Mouse (Mus musculus) ES-Bruce4 (cell line): ENCODE measurements at regions not wholly inside any gene's neighbourhood (a gene's known extent, or its start where the extent isn't known, plus 50 kb on each side); places are given as distances from the start of the nearest gene placed in this dataset.

Source experiments
- H3K27ac ChIP-seq: 2 replicates; pipeline ENCODE4 v1.5.1; 2012; ENCODE audit warnings: low read length, inconsistent platforms; ENCODE audit not compliant: insufficient read depth
- H3K27me3 ChIP-seq: 2 replicates; pipeline ENCODE4 v1.6.1; 2012; ENCODE audit warnings: mild to moderate bottlenecking, low read length, inconsistent platforms; ENCODE audit not compliant: control insufficient read depth, poor library complexity, insufficient read depth, severe bottlenecking
- H3K36me3 ChIP-seq: 2 replicates; pipeline ENCODE4 v1.6.1; 2012; ENCODE audit warnings: inconsistent platforms, mild to moderate bottlenecking, low read length, moderate library complexity; ENCODE audit not compliant: control insufficient read depth, poor library complexity, insufficient read depth, severe bottlenecking
- H3K4me1 ChIP-seq: one replicate; pipeline ENCODE4 v1.8.1; 2011; ENCODE audit warnings: low read length; ENCODE audit not compliant: control insufficient read depth, insufficient read depth
- H3K4me3 ChIP-seq: 2 replicates; pipeline ENCODE4 v1.5.1; 2011; ENCODE audit warnings: low read depth, mild to moderate bottlenecking, low read length
- H3K9ac ChIP-seq: 2 replicates; pipeline ENCODE4 v1.6.1; 2012; ENCODE audit warnings: low read depth, mild to moderate bottlenecking, inconsistent platforms; ENCODE audit not compliant: poor library complexity, severe bottlenecking
- H3K9me3 ChIP-seq: replicated peaks from 2 replicates; pipeline ENCODE4 v1.6.1; 2012; ENCODE audit warnings: mild to moderate bottlenecking, low read length, inconsistent platforms; ENCODE audit not compliant: control insufficient read depth, poor library complexity, insufficient read depth, severe bottlenecking
- CTCF ChIP-seq: IDR thresholded peaks from one replicate; pipeline ENCODE4 v1.8.1; 2011; ENCODE audit warnings: low read depth, low read length
- EP300 ChIP-seq: IDR thresholded peaks from 2 replicates; pipeline ENCODE4 v1.6.1; 2011; ENCODE audit warnings: low read depth, low read length; ENCODE audit not compliant: insufficient read depth
- POLR2A ChIP-seq: IDR thresholded peaks from one replicate; pipeline ENCODE4 v1.8.1; 2011; ENCODE audit warnings: low read length; ENCODE audit not compliant: insufficient read depth

DNA sequence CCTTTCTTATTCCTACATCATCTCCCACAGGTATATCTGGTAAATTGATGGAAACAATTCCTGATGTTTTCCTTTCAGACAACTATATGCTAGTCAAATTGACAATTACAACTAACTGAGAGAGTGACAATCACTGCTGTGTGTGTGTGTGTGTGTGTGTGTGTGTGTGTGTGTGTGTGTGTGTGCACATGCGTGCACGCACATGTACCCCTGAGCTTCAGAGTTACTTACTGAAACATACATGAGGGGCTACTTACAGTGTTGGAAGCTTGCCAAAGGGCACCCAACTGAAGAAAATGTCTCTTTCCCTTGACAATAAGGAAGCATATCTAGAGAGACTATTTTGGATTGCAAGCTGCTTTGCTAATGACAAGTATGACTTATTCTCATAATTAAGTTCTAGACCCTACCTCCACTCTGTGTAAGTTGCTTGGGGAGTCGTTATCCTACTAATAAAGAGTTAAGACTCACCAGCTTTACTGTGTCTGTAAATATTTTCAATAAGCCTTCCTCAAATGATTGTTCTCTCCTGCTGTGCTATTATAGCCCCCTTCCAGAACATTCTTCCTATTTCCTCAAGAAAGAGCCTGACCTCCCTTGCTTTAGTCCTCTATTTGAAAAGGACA, 87.7 kb upstream of the Ogfrl1 start:
- TF ChIP-seq CTCF (no peak), EP300 (no peak), POLR2A (no peak)
- no peaks in the 10 kb centered on the region for H3K36me3 ChIP-seq
- no peaks in the 10 kb centered on the region for H3K4me1 ChIP-seq

GRCm38 (mm10) chr1:23487031-23487430, 89.5 kb upstream of the Ogfrl1 start:
- H3K27me3 ChIP-seq: no peaks in the 10 kb centered on the region
- no peaks in the 10 kb centered on the region for H3K4me1 ChIP-seq
- no peaks in the 10 kb centered on the region for H3K9me3 ChIP-seq
- no peak overlapping the region for H3K9ac ChIP-seq
- H3K4me3 ChIP-seq: no peak overlapping the region
- no peak overlapping the region for H3K27ac ChIP-seq
- no peaks in the 10 kb centered on the region for H3K36me3 ChIP-seq
- no peak for TF ChIP-seq POLR2A
- TF ChIP-seq CTCF: no peak
- no peak for TF ChIP-seq EP300

More for the DNA sequence above, 87.7 kb upstream of the Ogfrl1 start:
- no peaks in the 10 kb centered on the region for H3K9me3 ChIP-seq
- H3K27ac ChIP-seq: no peak overlapping the region
- H3K9ac ChIP-seq: no peak overlapping the region
- no peaks in the 10 kb centered on the region for H3K27me3 ChIP-seq
- no peak overlapping the region for H3K4me3 ChIP-seq

- Histone ChIP-seq H3K9me3 (no peaks in the 10 kb centered on the region; the same call in 1 of the 2 replicates), H3K36me3 (no peaks in the 10 kb centered on the region), H3K27ac (no peak overlapping the region), H3K4me1 (no peaks in the 10 kb centered on the region), H3K4me3 (no peak overlapping the region), H3K27me3 (no peaks in the 10 kb centered on the region), H3K9ac (no peak overlapping the region)
- TF ChIP-seq POLR2A (no peak), EP300 (no peak), CTCF (no peak)
Observed at GRCm38 (mm10) chr1:23490640-23491039, 93.1 kb upstream of the Ogfrl1 start.

DNA sequence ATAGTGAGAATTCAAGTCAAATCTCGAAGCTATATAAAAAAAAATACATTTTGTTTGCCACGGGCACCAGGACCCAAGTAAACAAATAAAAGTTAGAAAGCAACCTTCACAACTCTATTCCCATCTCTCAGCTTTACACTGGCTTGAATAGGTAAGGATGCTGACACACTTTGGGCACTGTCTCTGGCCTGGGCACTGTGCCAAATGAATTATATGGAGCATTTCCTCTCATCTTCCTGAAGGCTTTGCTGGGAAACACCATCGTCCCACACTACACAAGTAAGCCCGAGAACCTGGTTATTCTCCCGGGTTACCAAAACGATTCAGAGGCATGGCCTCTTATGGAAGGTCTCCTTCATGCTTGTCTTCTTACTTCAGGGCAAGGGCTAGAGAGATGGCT, 93.5 kb upstream of the Ogfrl1 start:
- Histone ChIP-seq H3K4me3 (no peak overlapping the region), H3K9ac (no peak overlapping the region), H3K4me1 (no peaks in the 10 kb centered on the region), H3K27me3 (no peaks in the 10 kb centered on the region), H3K27ac (no peak overlapping the region), H3K36me3 (no peaks in the 10 kb centered on the region), H3K9me3 (no peaks in the 10 kb centered on the region; the same call in 1 of the 2 replicates)
- TF ChIP-seq POLR2A (no peak), EP300 (no peak), CTCF (no peak)

DNA sequence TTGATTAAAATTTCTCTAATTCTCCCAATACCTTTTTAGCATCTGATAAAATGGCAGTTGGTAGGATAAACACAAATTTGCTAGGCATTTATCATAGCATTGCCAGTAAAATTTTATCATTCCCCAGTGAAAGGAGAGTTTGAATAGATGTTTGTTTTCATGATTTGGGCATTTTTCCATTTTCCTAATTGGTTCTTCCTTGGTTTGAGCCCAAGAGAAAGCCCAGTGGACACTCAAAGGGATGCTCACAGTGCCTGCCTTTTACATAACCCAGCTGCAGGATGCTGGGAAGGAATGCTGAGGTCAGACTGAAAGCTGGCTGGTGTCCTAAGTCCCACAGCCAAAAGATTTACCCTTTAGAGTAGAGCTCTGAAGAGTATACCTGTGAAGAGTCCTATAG, 95.4 kb upstream of the Ogfrl1 start:
- Histone ChIP-seq H3K4me3 (no peak overlapping the region), H3K27me3 (no peaks in the 10 kb centered on the region), H3K27ac (no peak overlapping the region), H3K4me1 (no peaks in the 10 kb centered on the region), H3K36me3 (no peaks in the 10 kb centered on the region), H3K9ac (no peak overlapping the region), H3K9me3 (no peaks in the 10 kb centered on the region; the same call in 1 of the 2 replicates)
- TF ChIP-seq POLR2A: no peak
- TF ChIP-seq CTCF: no peak
- TF ChIP-seq EP300: no peak

- Histone ChIP-seq H3K27ac (no peak overlapping the region), H3K9ac (no peak overlapping the region), H3K9me3 (no peaks in the 10 kb centered on the region; the same call in 1 of the 2 replicates), H3K4me1 (no peaks in the 10 kb centered on the region), H3K36me3 (no peaks in the 10 kb centered on the region), H3K27me3 (no peaks in the 10 kb centered on the region), H3K4me3 (no peak overlapping the region)
- no peak for TF ChIP-seq EP300
- TF ChIP-seq POLR2A: no peak
- no peak for TF ChIP-seq CTCF
Observed at GRCm38 (mm10) chr1:23495412-23495811, 97.8 kb upstream of the Ogfrl1 start.
